Mouse (Mus musculus): ENCODE measurements at regions not wholly inside any gene's neighbourhood (a gene's known extent, or its start where the extent isn't known, plus 50 kb on each side); places are given as distances from the start of the nearest gene placed in this dataset.
"Not testable (repeated sequence)": the region's sequence is repeated elsewhere in the genome, so short reads cannot be mapped to it uniquely, and the experiment has no call there.

DNA sequence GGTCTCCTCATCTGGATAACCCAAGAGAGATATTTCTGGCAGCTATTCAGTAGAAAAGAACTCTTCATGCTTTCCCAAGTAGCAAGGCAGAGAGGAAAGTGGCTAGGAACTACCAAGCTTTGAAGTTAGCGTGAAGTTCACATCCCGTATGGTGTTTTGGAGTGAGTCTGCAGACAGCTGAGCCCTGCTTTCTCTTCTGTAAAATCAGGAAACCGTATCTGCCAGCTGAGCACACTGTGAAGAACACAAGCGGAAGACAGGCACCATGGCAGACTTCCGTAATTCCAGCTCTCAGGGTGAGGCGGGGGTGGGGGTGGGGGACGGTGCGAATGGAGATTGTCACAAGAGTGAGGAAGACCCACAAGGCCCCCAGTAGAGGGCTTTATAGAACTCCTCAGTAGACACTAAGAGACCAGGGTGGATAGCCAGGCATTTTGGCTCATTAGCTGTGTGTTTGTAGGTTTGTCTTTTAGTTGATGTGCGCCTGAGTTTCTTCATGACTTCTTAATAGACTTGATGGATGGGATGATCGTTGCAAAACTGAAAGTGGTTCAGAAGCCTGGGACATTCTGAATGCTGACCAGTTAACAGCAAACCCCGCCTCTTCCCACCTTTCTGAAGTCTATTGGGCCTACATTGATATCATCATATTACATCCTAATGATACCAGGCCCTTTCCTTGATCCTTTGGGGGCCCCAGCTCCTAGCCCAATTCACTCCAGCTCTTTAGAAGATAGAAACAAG is 287.4 kb downstream of the 4933412E24Rik start:
- DNase-seq = no peak

DNA sequence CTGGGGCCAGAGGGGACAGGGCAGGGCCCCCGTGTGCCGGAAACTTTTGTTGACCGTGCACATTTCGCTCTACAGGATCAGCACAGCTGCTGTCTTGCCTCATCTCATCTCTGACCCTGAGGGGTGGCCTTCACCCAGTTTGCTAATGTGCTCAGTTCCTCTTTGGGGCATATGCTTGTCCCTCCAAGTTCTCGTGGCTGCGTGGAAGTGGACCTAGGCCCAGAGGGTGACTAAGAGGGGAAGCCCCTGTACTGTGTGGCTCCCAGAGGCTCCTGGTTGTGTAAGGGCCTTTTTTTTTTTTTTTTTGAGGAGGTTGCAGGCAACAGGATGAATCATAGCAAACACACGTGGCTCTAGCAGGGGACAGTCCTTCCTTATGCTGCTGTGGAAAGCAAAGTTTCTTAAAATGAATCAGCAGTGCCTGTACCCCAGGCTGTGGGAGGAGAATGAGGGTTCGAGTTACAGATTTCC is 288.2 kb downstream of the 4933412E24Rik start:
- DNase-seq = peak; percentile 48

DNA sequence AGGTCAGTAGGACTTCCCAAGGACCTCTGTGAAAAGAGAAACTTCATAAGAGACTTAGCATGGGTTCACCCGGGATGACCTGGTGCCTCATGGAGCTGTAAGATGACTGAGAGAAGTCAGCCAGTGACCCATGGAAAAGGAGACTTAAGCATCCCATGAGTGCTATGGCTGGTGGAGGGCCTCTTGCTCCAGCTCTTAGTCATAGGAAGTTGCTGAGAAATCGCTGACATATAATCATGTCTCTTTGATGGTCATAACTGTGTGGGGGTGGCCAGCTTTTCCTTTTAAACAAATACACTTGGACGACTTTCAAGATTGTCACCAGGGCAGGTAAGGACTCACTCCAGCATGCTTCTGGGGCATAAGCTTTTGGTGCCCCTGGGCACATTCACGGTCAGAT is 290.5 kb downstream of the 4933412E24Rik start:
- no peak for DNase-seq

DNA sequence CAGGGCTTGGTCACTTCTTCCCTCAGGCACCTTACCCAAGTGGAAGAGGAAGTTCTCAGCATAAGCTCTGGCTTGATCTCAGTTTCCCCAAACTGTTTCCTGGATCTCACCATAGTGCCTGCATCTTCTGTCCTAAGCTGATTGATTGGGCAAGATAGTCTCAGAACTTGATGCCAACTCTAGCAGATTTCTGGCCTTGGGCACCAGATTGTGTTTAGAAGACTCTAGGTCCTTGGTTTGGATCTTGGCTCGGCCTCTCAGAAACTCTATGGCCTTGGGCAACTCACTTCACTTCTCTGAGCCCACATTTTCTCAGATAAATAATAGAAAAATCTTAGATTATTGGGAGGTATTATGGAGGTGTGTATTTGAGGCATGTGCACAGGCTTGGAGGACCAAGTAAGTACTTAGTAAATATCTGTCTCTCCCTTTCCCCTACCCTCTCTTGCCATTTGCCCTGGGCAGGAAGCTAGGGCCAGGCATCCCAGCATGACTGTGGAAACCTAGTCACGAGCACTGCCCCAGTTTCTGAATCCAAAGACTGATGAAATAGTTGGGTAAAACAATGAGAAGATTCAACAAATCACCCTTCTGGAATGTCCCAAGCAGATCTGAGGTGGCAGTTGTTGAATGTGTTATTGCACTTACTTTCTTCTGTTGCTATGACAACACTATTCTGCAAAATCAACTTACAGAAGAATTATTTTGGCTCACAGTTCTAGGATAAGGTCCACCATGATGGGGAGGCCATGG is 293.6 kb downstream of the 4933412E24Rik start:
- no peak for DNase-seq

DNA sequence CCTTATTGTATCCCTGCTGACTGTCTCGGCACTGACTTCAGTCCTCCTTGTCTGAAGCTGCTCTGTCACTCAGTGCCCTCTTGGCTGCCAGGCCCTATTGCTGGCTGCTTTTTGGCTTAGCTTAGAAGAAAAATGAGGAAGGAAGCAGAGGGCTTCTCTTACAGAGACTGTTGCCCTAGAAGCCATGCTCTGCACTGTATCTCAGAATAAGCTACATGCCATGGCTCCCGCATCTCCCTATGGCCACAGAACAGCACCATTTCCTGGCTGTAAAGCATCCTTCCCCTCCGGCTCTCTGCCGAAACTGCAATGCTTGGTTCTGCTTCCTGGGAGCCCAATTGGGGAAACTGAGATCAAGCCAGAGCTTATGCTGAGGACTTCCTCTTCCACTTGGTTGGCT is 295.0 kb downstream of the 4933412E24Rik start:
- DNase-seq = no peak

DNA sequence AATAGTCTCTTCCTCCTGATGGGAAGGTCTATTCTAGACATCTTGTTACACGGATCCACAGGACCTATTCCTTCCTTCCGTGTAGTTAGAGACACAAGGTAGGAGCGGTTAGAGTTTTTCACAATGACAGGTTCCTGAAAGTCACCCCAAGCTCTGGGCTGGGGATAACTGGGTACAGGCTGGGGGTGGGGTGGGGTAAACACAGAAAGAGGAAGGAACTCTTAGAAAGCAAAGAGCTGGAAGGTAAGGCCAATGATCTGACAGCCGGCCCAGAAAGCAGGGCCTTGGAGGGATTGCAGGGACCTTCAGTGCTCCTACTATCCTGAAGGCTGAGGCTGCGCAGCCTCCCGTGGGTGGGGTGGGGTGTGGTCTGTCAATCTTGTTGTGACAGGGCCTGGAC is 295.4 kb downstream of the 4933412E24Rik start:
- DNase-seq = no peak

DNA sequence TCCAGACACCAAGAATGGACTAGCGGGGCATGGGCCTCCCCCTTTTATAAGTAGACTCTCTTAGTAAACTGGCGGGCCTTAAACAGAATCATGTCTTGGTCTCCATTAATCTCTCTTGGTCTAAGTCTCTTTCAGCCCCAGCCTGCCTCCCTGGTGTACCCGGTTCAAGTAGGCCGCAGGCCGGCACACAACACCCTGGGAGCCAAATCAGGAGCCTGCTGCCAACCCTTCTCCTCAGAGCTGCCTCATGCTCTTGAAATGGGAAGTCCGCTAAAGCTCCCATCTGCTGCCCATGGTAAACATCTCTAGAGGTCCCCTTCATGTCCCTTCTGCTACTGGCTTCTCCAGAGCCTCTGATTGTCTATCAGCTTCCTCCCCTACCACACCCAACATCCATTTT is 296.3 kb downstream of the 4933412E24Rik start:
- no peak for DNase-seq

DNA sequence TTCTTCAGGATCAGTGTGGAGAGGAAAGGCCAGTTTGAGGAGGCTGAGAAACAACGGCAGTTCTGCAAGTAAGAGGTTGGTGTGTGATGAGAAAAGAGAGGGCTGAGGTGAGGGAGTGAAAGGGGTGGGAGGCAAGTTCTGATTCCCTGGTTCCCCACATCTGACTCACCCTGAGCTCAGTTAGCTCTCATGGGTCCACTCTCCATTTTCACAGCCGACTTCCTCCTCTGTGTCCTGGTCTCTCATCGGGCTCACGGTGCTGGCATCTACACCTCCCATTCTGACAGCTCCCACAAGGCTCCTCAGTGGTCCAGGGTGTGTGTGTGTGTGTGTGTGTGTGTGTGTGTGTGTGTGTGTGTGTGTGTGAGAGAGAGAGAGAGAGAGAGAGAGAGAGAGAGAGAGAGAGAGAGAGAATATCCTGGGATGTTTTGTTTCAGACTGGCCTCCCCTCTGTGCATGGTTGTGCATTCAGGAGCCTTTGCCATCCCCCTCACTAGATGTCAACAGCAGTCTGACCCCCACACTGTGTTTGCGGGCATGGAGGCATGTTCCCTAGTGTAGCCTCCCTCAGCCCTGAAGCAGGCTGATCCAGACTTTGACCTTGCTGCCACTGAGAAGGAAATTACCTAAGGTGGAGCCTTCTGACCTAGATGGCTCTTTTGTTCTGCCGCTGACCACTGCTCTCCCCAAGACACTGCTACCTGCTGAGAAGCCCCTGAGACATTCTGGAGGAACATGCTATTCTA is 296.9 kb downstream of the 4933412E24Rik start:
- DNase-seq = not testable (repeated sequence)

DNA sequence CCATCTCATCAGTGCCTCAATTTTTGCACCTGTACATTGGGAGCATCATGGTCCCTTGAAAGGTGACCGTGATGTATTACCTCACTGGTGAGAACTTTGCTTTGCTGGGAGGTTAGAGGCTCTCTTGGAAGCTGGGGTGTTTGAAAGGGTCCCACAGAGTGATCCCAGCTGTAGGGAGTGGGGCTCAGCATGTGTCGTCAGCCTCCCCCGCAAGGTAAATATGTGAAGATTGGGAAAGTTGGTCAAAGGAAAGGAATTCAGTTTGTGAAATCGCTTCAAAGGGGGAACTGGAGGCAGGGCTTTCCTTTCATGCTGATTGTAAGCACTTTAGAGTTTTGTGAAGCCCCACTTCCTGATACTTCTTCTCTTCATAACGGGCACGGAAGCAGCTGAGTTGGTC is 299.5 kb downstream of the 4933412E24Rik start:
- no peak for DNase-seq

DNA sequence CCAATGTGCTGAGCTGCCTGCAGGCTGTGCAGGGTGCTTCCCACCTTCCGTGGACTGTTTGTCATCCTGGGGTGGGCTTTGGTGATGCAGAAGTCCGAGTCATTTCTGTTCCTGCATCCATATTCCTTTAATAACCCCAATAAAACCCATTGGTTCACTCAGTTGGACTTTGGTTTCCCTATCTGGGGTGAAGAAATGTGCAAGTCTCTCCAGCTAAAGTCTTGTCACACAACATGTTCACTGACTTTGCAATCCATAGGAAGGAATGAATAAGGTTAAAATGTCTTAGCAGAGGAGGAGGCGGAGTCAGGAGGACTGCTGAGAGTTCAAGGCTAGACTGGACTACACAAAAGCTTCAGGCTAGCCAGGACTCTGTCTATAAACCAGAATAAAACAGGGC is 300.5 kb downstream of the 4933412E24Rik start:
- DNase-seq = no peak

DNA sequence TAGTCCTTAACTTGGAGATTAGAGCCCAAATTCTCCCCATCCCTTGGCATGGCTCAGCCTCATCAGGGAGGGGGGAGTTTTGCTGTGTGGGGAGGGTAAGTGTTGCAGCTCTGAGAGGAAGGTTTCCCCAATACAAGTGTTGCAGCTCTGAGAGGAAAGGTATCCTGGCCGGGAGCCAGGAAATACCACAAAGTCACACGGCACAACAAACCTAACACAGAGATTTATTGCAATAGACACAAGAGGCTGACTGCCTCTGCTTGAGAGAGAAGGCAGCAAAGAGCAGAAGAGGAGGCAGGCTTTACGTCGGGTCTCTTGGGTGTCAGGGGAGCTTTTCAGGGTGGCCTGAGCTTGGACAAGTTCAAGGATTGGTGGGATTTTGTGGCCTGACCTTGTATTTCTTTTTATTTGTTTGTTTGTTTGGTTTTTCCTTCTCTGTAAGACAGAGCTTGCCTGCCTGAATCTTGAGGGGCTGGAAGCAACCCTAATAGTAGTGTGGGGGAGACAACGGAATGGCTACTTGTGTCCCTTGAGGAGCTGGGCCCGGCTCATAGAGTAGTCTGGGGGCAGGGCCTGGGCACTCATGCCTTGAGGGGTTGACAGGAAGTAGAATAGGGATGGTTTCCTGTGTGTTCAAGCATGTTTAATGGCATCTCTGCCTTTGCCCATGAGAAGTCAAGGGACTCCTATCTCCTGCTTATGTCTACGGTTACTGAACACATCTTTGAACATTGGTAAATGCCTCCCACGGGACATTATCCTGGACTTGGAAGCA is 302.3 kb downstream of the 4933412E24Rik start:
- DNase-seq = no peak

DNA sequence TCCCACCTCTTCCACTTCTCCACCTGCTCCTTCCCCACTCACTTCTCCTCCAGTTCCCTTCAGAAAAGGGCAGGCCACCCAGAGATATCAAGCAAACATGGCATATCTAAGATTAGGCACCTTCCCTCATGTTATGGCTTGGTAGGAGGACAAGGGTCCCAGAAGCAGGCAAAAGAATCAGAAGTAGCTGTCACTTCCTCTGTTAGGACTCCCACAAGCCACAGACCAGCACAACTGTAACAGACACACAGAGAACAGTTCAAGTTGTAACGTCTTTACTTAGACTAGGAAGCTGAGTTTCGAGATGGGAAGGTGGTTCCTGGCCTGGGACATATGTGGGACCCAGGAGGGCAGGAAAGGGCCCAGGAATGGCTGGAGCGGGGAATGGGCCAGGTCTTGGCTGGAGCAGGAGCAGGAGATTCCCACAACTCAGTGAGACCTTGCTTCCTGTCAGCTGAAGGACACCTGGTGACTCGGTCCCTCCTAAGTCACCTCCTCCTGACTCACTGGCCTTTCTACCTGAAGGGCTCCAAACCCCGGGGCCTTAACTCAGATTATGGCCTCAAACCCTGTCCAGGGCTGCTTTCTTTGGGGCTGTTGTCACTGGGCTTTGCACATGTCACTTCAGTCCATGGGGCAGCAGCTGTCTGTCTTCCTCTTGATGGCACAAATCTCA is 304.2 kb downstream of the 4933412E24Rik start:
- no peak for DNase-seq

DNA sequence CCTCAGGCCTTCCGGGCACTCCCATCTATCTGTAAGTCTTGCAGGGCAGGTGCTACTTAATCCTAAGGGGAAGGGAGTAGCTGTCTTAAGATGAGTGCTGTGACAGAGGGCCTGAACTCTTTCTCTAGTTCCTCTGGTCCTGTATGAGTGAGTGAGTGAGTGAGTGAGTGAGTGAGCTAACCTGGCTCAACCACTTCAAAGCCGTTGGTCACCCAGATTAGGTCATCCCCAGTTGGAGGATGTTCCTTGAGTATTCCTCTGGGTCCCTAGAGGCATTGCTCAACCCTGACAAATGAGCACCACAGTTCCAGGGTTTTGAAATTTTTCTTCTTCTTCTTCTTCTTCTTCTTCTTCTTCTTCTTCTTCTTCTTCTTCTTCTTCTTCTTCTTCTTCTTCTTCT is 306.5 kb downstream of the 4933412E24Rik start:
- no peak for DNase-seq

DNA sequence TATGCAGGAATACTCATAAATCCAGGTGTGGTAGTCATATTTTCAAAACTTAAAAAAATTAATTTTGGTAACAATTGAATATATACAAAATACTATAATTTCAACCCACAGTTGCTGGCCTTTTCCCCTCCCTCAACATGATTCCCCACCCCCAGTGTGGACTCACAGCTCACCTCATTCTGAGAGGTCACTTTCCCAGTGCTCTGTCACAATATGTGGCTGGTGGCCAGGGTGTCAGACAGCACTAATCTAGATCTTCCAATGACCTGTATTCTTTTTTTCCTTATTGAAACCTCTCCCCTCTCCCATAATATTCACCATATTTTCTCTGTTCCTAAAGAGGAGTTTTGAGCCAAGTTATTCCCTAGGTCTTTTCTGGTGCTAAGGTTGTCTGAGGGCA is 308.0 kb downstream of the 4933412E24Rik start:
- no peak for DNase-seq

DNA sequence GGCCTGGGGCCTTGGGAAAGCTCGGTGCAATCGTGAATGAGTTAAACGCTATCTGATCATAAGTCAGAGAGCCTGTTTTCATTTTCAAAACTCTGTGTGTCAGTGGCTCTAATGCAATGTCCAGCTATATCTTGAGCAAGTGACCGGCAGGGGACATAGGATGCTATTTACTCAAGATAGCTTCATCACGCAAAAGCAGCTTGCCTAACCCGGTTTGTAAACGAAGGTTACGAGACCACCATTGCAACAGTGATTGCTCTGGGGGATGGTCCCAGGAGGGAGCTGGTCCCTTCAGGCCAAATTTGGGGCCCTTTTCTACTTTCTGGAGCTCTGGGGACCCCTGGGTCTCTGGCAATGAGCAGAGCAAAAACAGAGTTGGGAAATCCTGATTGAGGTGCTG is 309.3 kb downstream of the 4933412E24Rik start:
- DNase-seq = no peak
